Mouse (Mus musculus) CH12.LX (cell line): ENCODE measurements around the gene Lsp1.

Source experiments
- CTCF ChIP-seq, 2 experiments: IDR thresholded peaks in 1 of 2; conservative IDR thresholded peaks in 1 of 2; 2 replicates each; pipeline ENCODE4 v1.5.1; 2011 to 2012; ENCODE audit warnings: low read depth in 2 of 2, low read length in 2 of 2, improper control_type of control experiment in 1 of 2, inconsistent platforms in 1 of 2, mild to moderate bottlenecking in 1 of 2, moderate library complexity in 1 of 2
- KAT2A ChIP-seq: IDR thresholded peaks from 2 replicates; pipeline ENCODE4 v1.6.1; 2012; ENCODE audit warnings: low read length, improper control_type of control experiment, inconsistent platforms; ENCODE audit not compliant: insufficient replicate concordance
- MYC ChIP-seq: IDR thresholded peaks from 2 replicates; pipeline ENCODE4 v1.6.1; 2011; ENCODE audit warnings: low read depth, mild to moderate bottlenecking, improper control_type of control experiment, low read length
- POLR2A ChIP-seq: IDR thresholded peaks from 2 replicates; pipeline ENCODE4 v1.6.1; 2011; ENCODE audit warnings: low read depth, mild to moderate bottlenecking, improper control_type of control experiment, low read length
- RCOR1 ChIP-seq: conservative IDR thresholded peaks from 2 replicates; pipeline ENCODE4 v1.6.1; 2012; ENCODE audit warnings: low read depth, mild to moderate bottlenecking, inconsistent platforms, low read length, improper control_type of control experiment
- TBP ChIP-seq: conservative IDR thresholded peaks from 2 replicates; pipeline ENCODE4 v1.6.1; 2011; ENCODE audit warnings: low read depth, low read length, improper control_type of control experiment
- UBTF ChIP-seq: IDR thresholded peaks from 2 replicates; pipeline ENCODE4 v1.6.1; 2012; ENCODE audit warnings: low read depth, mild to moderate bottlenecking, inconsistent platforms, low read length, improper control_type of control experiment, moderate library complexity
- ZNF384 ChIP-seq: IDR thresholded peaks from 2 replicates; pipeline ENCODE4 v1.6.1; 2012; ENCODE audit warnings: low read depth, low read length, improper control_type of control experiment, inconsistent platforms

GRCm38 (mm10) chr7:142525342-142526178, 65.0 kb downstream of the Lsp1 start:
- TF ChIP-seq ZNF384 = no peak
- no peak for TF ChIP-seq KAT2A
- no peak for TF ChIP-seq CTCF (conservative IDR thresholded peaks at IDR 0.05 in 1 of 2, IDR thresholded peaks at IDR 0.05 in 1 of 2; ENCODE audit: low read depth in 2 of 2, low read length in 2 of 2)
- TF ChIP-seq TBP = no peak
- no peak for TF ChIP-seq POLR2A
- TF ChIP-seq RCOR1 = no peak
- no peak for TF ChIP-seq MYC
- TF ChIP-seq UBTF = no peak
